Mouse (Mus musculus) mouse trophoblast stem cell (cell line): ENCODE results near the gene Tmem266.

Source experiments
- in situ Hi-C, 2 experiments: fragments of 300-500 bp; cut with MseI, MboI; formaldehyde crosslinking; loops; 2 replicates in 1 of 2; 3 replicates in 1 of 2; pipeline ENCODE4 v1.15.1; 2025

Gene Tmem266

GRCm38 (mm10) chr9:55329401-55329800 is 2.7 kb downstream of the Tmem266 start:
- in situ Hi-C loops = no loop called here

- in situ Hi-C loops = no loop called here
Observed at GRCm38 (mm10) chr9:55332476-55332875, 5.8 kb downstream of the Tmem266 start.

- in situ Hi-C loops = no loop called here
Observed at GRCm38 (mm10) chr9:55332949-55333348, 6.2 kb downstream of the Tmem266 start.

GRCm38 (mm10) chr9:55344165-55344564 is 17.5 kb downstream of the Tmem266 start:
- in situ Hi-C loops = no loop called here

- in situ Hi-C loops = no loop called here
Observed at GRCm38 (mm10) chr9:55345332-55345731, 18.6 kb downstream of the Tmem266 start.

- in situ Hi-C loops = no loop called here
Observed at GRCm38 (mm10) chr9:55348664-55349063, 22.0 kb downstream of the Tmem266 start.

- in situ Hi-C loops = no loop called here
Observed at GRCm38 (mm10) chr9:55354686-55355085, 28.0 kb downstream of the Tmem266 start.

- in situ Hi-C loops = no loop called here
Observed at GRCm38 (mm10) chr9:55355270-55355834, 28.6 kb downstream of the Tmem266 start.

GRCm38 (mm10) chr9:55357164-55357563 is 30.5 kb downstream of the Tmem266 start:
- in situ Hi-C loops = no loop called here

- in situ Hi-C loops = no loop called here
Observed at GRCm38 (mm10) chr9:55360372-55360771, 33.7 kb downstream of the Tmem266 start.

- in situ Hi-C loops = no loop called here
Observed at GRCm38 (mm10) chr9:55360861-55361260, 34.1 kb downstream of the Tmem266 start.

- in situ Hi-C loops = no loop called here
Observed at GRCm38 (mm10) chr9:55361969-55362368, 35.3 kb downstream of the Tmem266 start.

GRCm38 (mm10) chr9:55363707-55364106 is 37.0 kb downstream of the Tmem266 start:
- in situ Hi-C loops = no loop called here

GRCm38 (mm10) chr9:55368011-55368410 is 41.3 kb downstream of the Tmem266 start:
- in situ Hi-C loops = no loop called here

- in situ Hi-C loops = no loop called here
Observed at GRCm38 (mm10) chr9:55371908-55372307, 45.2 kb downstream of the Tmem266 start.

- in situ Hi-C loops = no loop called here
Observed at GRCm38 (mm10) chr9:55377603-55378250, 51.0 kb downstream of the Tmem266 start.

GRCm38 (mm10) chr9:55381456-55381855 is 54.7 kb downstream of the Tmem266 start:
- in situ Hi-C loops = no loop called here

GRCm38 (mm10) chr9:55382441-55382840 is 55.7 kb downstream of the Tmem266 start:
- in situ Hi-C loops = no loop called here

- in situ Hi-C loops = no loop called here
Observed at GRCm38 (mm10) chr9:55386117-55386516, 59.4 kb downstream of the Tmem266 start.

GRCm38 (mm10) chr9:55387862-55388505 is 61.3 kb downstream of the Tmem266 start:
- in situ Hi-C loops = no loop called here

- in situ Hi-C loops = no loop called here
Observed at GRCm38 (mm10) chr9:55391909-55392658, 65.4 kb downstream of the Tmem266 start.

- in situ Hi-C loops = no loop called here
Observed at GRCm38 (mm10) chr9:55395650-55396049, 68.9 kb downstream of the Tmem266 start.
